Mouse (Mus musculus): ENCODE data around the gene Wdr45. TPM values are rescaled to one million over a fixed set of nuclear protein-coding genes. Genes with fewer than 3 reads are reported as not detected.

The Wdr45 gene
- total RNA-seq, 1 experiment from 2014 or later: 80.8 TPM

- DNase-seq: no peak
Observed at GRCm38 (mm10) chrX:7764657-7765280, 50.6 kb downstream of the Wdr45 start.

DNA sequence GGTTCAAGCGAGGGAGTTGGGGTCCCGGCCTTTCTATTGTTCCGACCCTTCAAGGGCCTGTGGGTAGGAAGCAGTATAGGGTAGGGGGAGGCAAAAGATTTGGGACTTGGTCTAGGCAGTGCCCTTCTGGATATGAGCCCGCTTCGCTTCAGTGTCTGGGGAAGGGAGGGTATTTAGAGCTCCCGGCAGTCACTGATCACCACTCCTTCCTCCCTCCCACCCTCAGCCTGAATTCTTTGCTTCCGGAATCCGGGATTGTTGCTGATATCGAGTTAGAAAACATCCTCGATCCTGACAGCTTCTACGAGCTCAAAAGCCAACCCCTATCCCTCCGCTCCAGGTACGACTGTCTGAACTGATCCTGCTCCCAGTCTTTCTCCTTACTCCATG is 51.1 kb downstream of the Wdr45 start:
- no peak for DNase-seq

- peak; percentile 56 for DNase-seq
Observed at GRCm38 (mm10) chrX:7765764-7766163, 51.6 kb downstream of the Wdr45 start.

GRCm38 (mm10) chrX:7769302-7770017 is 55.3 kb downstream of the Wdr45 start:
- DNase-seq: no peak

- no peak for DNase-seq
Observed at GRCm38 (mm10) chrX:7772766-7773165, 58.6 kb downstream of the Wdr45 start.

GRCm38 (mm10) chrX:7775501-7776205 is 61.5 kb downstream of the Wdr45 start:
- no peak for DNase-seq

DNA sequence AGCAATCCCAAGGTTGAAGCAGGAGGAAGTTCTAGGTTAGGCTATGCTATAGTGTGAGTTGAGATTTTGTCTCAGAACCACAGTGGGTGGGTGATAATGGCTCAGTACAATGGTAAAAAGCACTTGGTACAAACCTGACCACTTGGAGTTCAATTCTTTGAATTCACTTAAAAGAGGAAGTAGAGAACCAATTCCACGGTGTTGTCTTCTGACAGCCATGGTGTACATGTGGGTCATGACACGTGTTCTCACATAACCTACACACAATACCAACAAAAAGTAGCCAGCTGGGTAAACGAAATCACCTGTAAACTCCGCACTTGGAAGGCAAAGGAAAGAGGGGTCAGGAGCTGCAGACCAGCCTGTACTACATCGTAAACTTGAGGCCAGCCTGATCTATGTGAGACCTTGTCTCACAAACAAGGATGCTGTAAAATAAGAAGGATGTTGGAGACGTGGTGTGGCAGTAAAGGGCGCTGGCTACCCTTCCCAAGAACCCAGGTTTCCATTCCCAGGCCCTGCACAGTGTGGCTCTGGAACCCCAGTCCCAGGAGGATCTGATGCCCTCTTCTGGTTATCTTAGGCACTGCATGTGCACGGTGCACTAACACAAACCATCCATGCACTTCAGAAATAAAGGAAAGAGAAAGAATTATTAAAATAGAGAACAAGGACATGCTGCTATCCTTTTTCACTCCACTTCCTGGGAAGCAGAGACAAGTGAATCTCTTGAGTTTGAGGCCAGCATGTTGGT is 62.4 kb downstream of the Wdr45 start:
- peak; percentile 43 for DNase-seq

Other genes starting within 250 kb of the Wdr45 start
- not detected in 2 replicates for gene Foxp3, start 140.7 kb upstream of the Wdr45 start, total RNA-seq (2021)
- gene Ppp1r3f, start 140.1 kb upstream of the Wdr45 start, total RNA-seq (2021): 4.2 and 4.6 TPM in 2 replicates
- gene Ccdc22, start 108.8 kb upstream of the Wdr45 start, total RNA-seq (2021): 30.3 and 32.3 TPM in 2 replicates
- not detected in 2 replicates for gene Cacna1f, start 107.2 kb upstream of the Wdr45 start, total RNA-seq (2021)
- 28.5 and 34.6 TPM in 2 replicates for gene Syp, start 75.9 kb upstream of the Wdr45 start, total RNA-seq (2021)
- gene Prickle3, start 57.1 kb upstream of the Wdr45 start, total RNA-seq (2021): 17.9 and 20.0 TPM in 2 replicates
- 62.4 and 70.9 TPM in 2 replicates for gene Plp2, start 42.9 kb upstream of the Wdr45 start, total RNA-seq (2021)
- gene Magix, start 33.1 kb upstream of the Wdr45 start, total RNA-seq (2021): 0.52 and 0.86 TPM in 2 replicates
- 50.4 and 54.9 TPM in 2 replicates for gene Gpkow, start 17.2 kb upstream of the Wdr45 start, total RNA-seq (2021)
- not detected in 2 replicates for gene Gm45208, start 7.9 kb downstream of the Wdr45 start, total RNA-seq (2021)
- 8.4 and 11.0 TPM in 2 replicates for gene Praf2, start 14.1 kb downstream of the Wdr45 start, total RNA-seq (2021)
- 4.4 and 6.0 TPM in 2 replicates for gene Ccdc120, start 36.6 kb downstream of the Wdr45 start, total RNA-seq (2021)
- 40.7 and 45.0 TPM in 2 replicates for gene Tfe3, start 48.2 kb downstream of the Wdr45 start, total RNA-seq (2021)
- 61.2 and 64.9 TPM in 2 replicates for gene Gripap1, start 75.4 kb downstream of the Wdr45 start, total RNA-seq (2021)
- 1.0 and 1.2 TPM in 2 replicates for gene Kcnd1, start 108.0 kb downstream of the Wdr45 start, total RNA-seq (2021)
- 74.6 and 83.3 TPM in 2 replicates for gene Otud5, start 127.0 kb downstream of the Wdr45 start, total RNA-seq (2021)
- gene Pim2, start 163.9 kb downstream of the Wdr45 start, total RNA-seq (2021): 11.1 and 12.3 TPM in 2 replicates
- gene Slc35a2, start 169.7 kb downstream of the Wdr45 start, total RNA-seq (2021): 43.1 and 81.5 TPM in 2 replicates
- gene Pqbp1, start 184.9 kb downstream of the Wdr45 start, total RNA-seq (2021): 118 and 127 TPM in 2 replicates
- gene Timm17b, start 185.0 kb downstream of the Wdr45 start, total RNA-seq (2021): 114 and 134 TPM in 2 replicates
- gene Gm10491, start 193.5 kb downstream of the Wdr45 start, total RNA-seq (2021): not detected in 2 replicates
- gene Gm10490, start 195.2 kb downstream of the Wdr45 start, total RNA-seq (2021): 1.9 TPM in 1 of 2 replicates, not detected in the other
- 39.1 and 47.5 TPM in 2 replicates for gene Pcsk1n, start 205.5 kb downstream of the Wdr45 start, total RNA-seq (2021)
- not detected in 2 replicates for gene Eras, start 214.3 kb downstream of the Wdr45 start, total RNA-seq (2021)
- 17.9 and 26.7 TPM in 2 replicates for gene Hdac6, start 233.6 kb downstream of the Wdr45 start, total RNA-seq (2021)